Mouse (Mus musculus) thymus, adult 2 months (tissue): ENCODE data around the gene Zfp990.
"Not testable (repeated sequence)": the region's sequence is repeated elsewhere in the genome, so short reads cannot be mapped to it uniquely, and the experiment has no call there.

Experiments used
- CTCF ChIP-seq: fragments of 200-500 bp; IDR thresholded peaks from 2 replicates; pipeline ENCODE4 v1.5.1; 2012; ENCODE audit warnings: mild to moderate bottlenecking, control low read depth, low read length, moderate library complexity, borderline replicate concordance; ENCODE audit not compliant: control insufficient read depth, poor library complexity, insufficient read depth; ENCODE audit errors: extremely low read depth
- POLR2A ChIP-seq: fragments of 200-500 bp; IDR thresholded peaks from 2 replicates; pipeline ENCODE4 v1.6.1; 2012; ENCODE audit warnings: mild to moderate bottlenecking, low read length, control low read depth, moderate library complexity; ENCODE audit not compliant: control insufficient read depth, poor library complexity, insufficient read depth; ENCODE audit errors: extremely low read depth

GRCm38 (mm10) chr4:145493316-145493715 lies 17.2 kb upstream of the Zfp990 start:
- not testable (repeated sequence) for TF ChIP-seq POLR2A, CTCF
